Mouse (Mus musculus) cortical plate, adult 2 months (tissue): ENCODE measurements around the gene Plrg1.

Source experiments
- CTCF ChIP-seq: fragments of 200-500 bp; IDR thresholded peaks from 2 replicates; pipeline ENCODE4 v1.5.1; 2011; ENCODE audit warnings: mild to moderate bottlenecking, control low read depth, low read length; ENCODE audit not compliant: insufficient read depth; ENCODE audit errors: extremely low read depth
- POLR2A ChIP-seq: fragments of 200-500 bp; IDR thresholded peaks from 2 replicates; pipeline ENCODE4 v1.6.1; 2011; ENCODE audit warnings: mild to moderate bottlenecking, low read length, control low read depth; ENCODE audit not compliant: insufficient read depth; ENCODE audit errors: extremely low read depth

GRCm38 (mm10) chr3:83046649-83047048 lies 8.7 kb upstream of the Plrg1 start:
- no peak for TF ChIP-seq CTCF
- no peak for TF ChIP-seq POLR2A
